Mouse (Mus musculus) C2C12 (cell line): ENCODE measurements around the gene Pxmp4. TPM values are rescaled to one million over a fixed set of nuclear protein-coding genes. Genes with fewer than 3 reads are reported as not detected.
A peak's percentile ranks its signal among the peaks of the same experiment; 100 is the strongest.

ENCODE experiments used
- H3K27me3 ChIP-seq: one replicate; pipeline ENCODE4 v1.6.1; 2011; ENCODE audit not compliant: control insufficient read depth, insufficient read depth, insufficient read length
- H3K36me3 ChIP-seq: one replicate; pipeline ENCODE4 v1.6.1; 2011; ENCODE audit not compliant: control insufficient read depth, insufficient read depth
- H3K4me3 ChIP-seq: one replicate; pipeline ENCODE4 v1.5.1; 2011; ENCODE audit warnings: mild to moderate bottlenecking, control low read depth; ENCODE audit not compliant: poor library complexity, insufficient read depth, severe bottlenecking
- H3K79me2 ChIP-seq: one replicate; pipeline ENCODE4 v1.6.1; 2011; ENCODE audit not compliant: control insufficient read depth, insufficient read depth
- H3K79me3 ChIP-seq: one replicate; pipeline ENCODE4 v1.6.1; 2011; ENCODE audit warnings: low read depth, control low read depth
- H3ac ChIP-seq: one replicate; pipeline ENCODE3; 2011; ENCODE audit warnings: low read depth; ENCODE audit not compliant: control insufficient read depth, insufficient read length
- CEBPB ChIP-seq: IDR thresholded peaks from one replicate; pipeline ENCODE4 v1.6.1; 2011; ENCODE audit warnings: low read depth, mild to moderate bottlenecking, control low read depth, moderate library complexity
- CTCF ChIP-seq: IDR thresholded peaks from one replicate; pipeline ENCODE4 v1.5.1; 2011; ENCODE audit not compliant: control insufficient read depth, insufficient read depth, insufficient read length
- FOSL1 ChIP-seq: IDR thresholded peaks from one replicate; pipeline ENCODE4 v1.8.0; 2011; ENCODE audit warnings: mild to moderate bottlenecking, low read length; ENCODE audit not compliant: poor library complexity, insufficient read depth, severe bottlenecking
- MAX ChIP-seq: IDR thresholded peaks from one replicate; pipeline ENCODE4 v1.6.1; 2011; ENCODE audit warnings: mild to moderate bottlenecking, control low read depth
- MYOD1 ChIP-seq: IDR thresholded peaks from one replicate; pipeline ENCODE4 v1.6.1; 2011; ENCODE audit warnings: low read depth; ENCODE audit not compliant: control insufficient read depth, insufficient read length
- MYOG ChIP-seq: IDR thresholded peaks from one replicate; pipeline ENCODE4 v1.6.1; 2011; ENCODE audit not compliant: control insufficient read depth, insufficient read length; ENCODE audit errors: extremely low read depth
- USF1 ChIP-seq: IDR thresholded peaks from one replicate; pipeline ENCODE4 v1.6.1; 2011; ENCODE audit warnings: low read depth, mild to moderate bottlenecking, control low read depth, moderate library complexity
- polyA plus RNA-seq: library from polyadenylated mRNA; unstranded; fragments of >200 nt; fragmentation: generic; extraction: Trizol; gene quantifications from one replicate; pipeline ENCODE4 v1.2.1, GENCODE M21; 2012; ENCODE audit warnings: missing spikeins

Pxmp4 gene
- polyA plus RNA-seq, 1 experiment: 6.4 TPM

- peaks cover 20% of the 10 kb centered on the region for H3K36me3 ChIP-seq
- H3ac ChIP-seq: no peak overlapping the region
- no peaks in the 10 kb centered on the region for H3K79me2 ChIP-seq
- TF ChIP-seq CTCF: no peak
- TF ChIP-seq MYOD1: no peak
- no peak for TF ChIP-seq MYOG
- no peak for TF ChIP-seq USF1
- no peak for TF ChIP-seq MAX
- TF ChIP-seq CEBPB: no peak
- TF ChIP-seq FOSL1: no peak
- H3K79me3 ChIP-seq: no peaks in the 10 kb centered on the region
- no peaks in the 10 kb centered on the region for H3K27me3 ChIP-seq
- no peak overlapping the region for H3K4me3 ChIP-seq
These were observed 46.2 kb downstream of the Pxmp4 start for GRCm38 (mm10) chr2:154557184-154557832.

- H3K79me2 ChIP-seq: no peaks in the 10 kb centered on the region
- no peaks in the 10 kb centered on the region for H3K79me3 ChIP-seq
- H3K36me3 ChIP-seq: peaks cover under 1% of the 10 kb centered on the region
- H3K27me3 ChIP-seq: no peaks in the 10 kb centered on the region
- no peak for TF ChIP-seq FOSL1
- no peak for TF ChIP-seq MYOD1
- no peak for TF ChIP-seq CTCF
- no peak for TF ChIP-seq MAX
- no peak for TF ChIP-seq MYOG
- TF ChIP-seq USF1: no peak
- no peak for TF ChIP-seq CEBPB
- no peak overlapping the region for H3K4me3 ChIP-seq
- no peak overlapping the region for H3ac ChIP-seq
These were observed 48.3 kb downstream of the Pxmp4 start for GRCm38 (mm10) chr2:154555235-154555634.

GRCm38 (mm10) chr2:154552424-154552907, 51.0 kb downstream of the Pxmp4 start:
- H3K4me3 ChIP-seq: no peak overlapping the region
- H3K79me3 ChIP-seq: no peaks in the 10 kb centered on the region
- no peaks in the 10 kb centered on the region for H3K36me3 ChIP-seq
- H3K79me2 ChIP-seq: no peaks in the 10 kb centered on the region
- TF ChIP-seq USF1 (no peak), CTCF (peak; percentile 35)
- no peak overlapping the region for H3ac ChIP-seq
- no peaks in the 10 kb centered on the region for H3K27me3 ChIP-seq

GRCm38 (mm10) chr2:154551927-154552326, 51.6 kb downstream of the Pxmp4 start:
- H3K27me3 ChIP-seq: no peaks in the 10 kb centered on the region
- no peak overlapping the region for H3K4me3 ChIP-seq
- H3K79me3 ChIP-seq: no peaks in the 10 kb centered on the region
- TF ChIP-seq CEBPB (no peak), CTCF (no peak), MAX (no peak), MYOG (no peak), FOSL1 (no peak), MYOD1 (no peak), USF1 (no peak)
- no peak overlapping the region for H3ac ChIP-seq
- no peaks in the 10 kb centered on the region for H3K79me2 ChIP-seq
- H3K36me3 ChIP-seq: no peaks in the 10 kb centered on the region

GRCm38 (mm10) chr2:154551476-154551875, 52.0 kb downstream of the Pxmp4 start, which contains the start of gene Actl10:
Actl10 (plus strand) TSS chr2:154551776.
- Histone ChIP-seq H3K79me2 (no peaks in the 10 kb centered on the region), H3ac (no peak within 1 kb of the TSS), H3K79me3 (no peaks in the 10 kb centered on the region), H3K4me3 (no peak within 1 kb of the TSS), H3K36me3 (no peaks in the 10 kb centered on the region), H3K27me3 (no peaks in the 10 kb centered on the region)
- TF ChIP-seq FOSL1 (no peak), CTCF (no peak), CEBPB (no peak), MAX (no peak), USF1 (no peak), MYOD1 (no peak), MYOG (no peak)

GRCm38 (mm10) chr2:154550937-154551336, 52.6 kb downstream of the Pxmp4 start:
- H3K27me3 ChIP-seq: no peaks in the 10 kb centered on the region
- no peak for TF ChIP-seq CEBPB
- no peak for TF ChIP-seq CTCF
- TF ChIP-seq FOSL1: no peak
- TF ChIP-seq MYOG: no peak
- no peak for TF ChIP-seq MYOD1
- no peak for TF ChIP-seq MAX
- no peak for TF ChIP-seq USF1
- no peaks in the 10 kb centered on the region for H3K79me2 ChIP-seq
- H3K79me3 ChIP-seq: no peaks in the 10 kb centered on the region
- H3K4me3 ChIP-seq: no peak overlapping the region
- H3ac ChIP-seq: no peak overlapping the region
- no peaks in the 10 kb centered on the region for H3K36me3 ChIP-seq
